8 mouse cellular contexts compared by ENCODE assay signal in the genomic region with DNA sequence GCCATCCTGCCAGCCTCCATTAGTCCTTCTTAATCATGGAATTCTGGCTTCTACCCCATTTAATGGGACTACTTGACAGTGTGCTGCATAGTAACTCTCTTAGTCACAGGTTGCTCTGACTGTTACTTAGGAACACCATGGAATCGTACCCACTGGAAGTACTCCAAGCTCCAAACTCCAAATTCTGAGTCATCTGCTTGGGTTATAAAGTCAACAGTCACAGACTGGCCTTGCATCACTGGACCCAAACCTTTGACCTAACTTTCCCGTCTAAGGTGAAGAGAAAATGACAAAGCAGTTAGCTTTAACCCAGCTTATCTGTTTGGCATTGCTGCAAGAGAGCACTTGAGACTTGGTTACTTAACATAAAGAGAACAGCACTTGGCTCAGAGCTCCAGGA.
DNase-seq lines count a peak whose midpoint lies in the region; ATAC-seq lines count a peak whose summit lies in the region.

No protein-coding gene starts in this region.

- intact Hi-C loops in gastrocnemius, postnatal 14 days (cut with DNase I; ENCODE audit: low total_unique reads) = no loop called here

- no peak for ATAC-seq in megakaryocyte progenitor cell, adult 5-6 weeks (replicated peaks; ENCODE audit: poor library complexity)

- peak; percentile 31 for DNase-seq in gastrocnemius, postnatal 25 days
- DNase-seq in gastrocnemius, postnatal 14 days = no peak
- peak; percentile 48 for DNase-seq in urinary bladder, postnatal 14 days (ENCODE audit: low spot score)
- no peak for DNase-seq in urinary bladder, adult 2 months (ENCODE audit: low spot score)
- DNase-seq in lung, adult 18-20 months = peak; percentile 73 to 88
- no peak for DNase-seq in right cerebral cortex, postnatal 14 days
- DNase-seq in right cerebral cortex, postnatal 36 days (ENCODE audit: low spot score in 2 of 2) = no peak

Comparison
In these comparisons a context has a peak if more than half of its experiments do, and no peak if none do; other contexts are left out.
1. DNase-seq: peak in gastrocnemius, postnatal 25 days (single experiment), urinary bladder, postnatal 14 days (single experiment) and lung, adult 18-20 months (2 of 2); none in gastrocnemius, postnatal 14 days (single experiment), urinary bladder, adult 2 months (single experiment), right cerebral cortex, postnatal 14 days (single experiment) and right cerebral cortex, postnatal 36 days (0 of 2).